Mouse (Mus musculus) lung, adult 10 weeks (tissue): ENCODE measurements around the gene Soat1. TPM values are rescaled to one million over a fixed set of nuclear protein-coding genes. Genes with fewer than 3 reads are reported as not detected.

Experiments used
- polyA plus RNA-seq: library from polyadenylated mRNA; stranded (reverse); fragments of 350-450 nt; fragmentation: Illumina TruSeq; extraction: RNeasy Lipid Tissue Mini Kit (QIAGEN cat#74804); gene quantifications from one replicate; pipeline ENCODE4 v1.2.3, GENCODE M21; 2014; ENCODE audit warnings: low read depth, low replicate concordance; ENCODE audit not compliant: insufficient read depth

Soat1 gene
- polyA plus RNA-seq = 27.9 TPM

GRCm38 (mm10) chr1:156473961-156474503, at the start of gene Soat1:
Gene Soat1, minus strand, starts transcription at chr1:156474331.

GRCm38 (mm10) chr1:156523842-156524241, 49.7 kb upstream of the Soat1 start, which contains the start of gene Gm10031:
Gene Gm10031, plus strand, starts transcription at chr1:156524012.

GRCm38 (mm10) chr1:156420671-156421297, 53.3 kb downstream of the Soat1 start, which contains the start of gene Axdnd1:
Gene Axdnd1, minus strand, starts transcription at chr1:156421159.

Other genes with a start within 250 kb of the Soat1 start
- 0.44 TPM for gene Tdrd5, start 170.7 kb downstream of the Soat1 start, polyA plus RNA-seq
- 0.14 TPM for gene Nphs2, start 163.6 kb downstream of the Soat1 start, polyA plus RNA-seq
- 340 TPM for gene Gm2000, start 108.3 kb downstream of the Soat1 start, polyA plus RNA-seq
- 0.66 TPM for gene Axdnd1, start 53.2 kb downstream of the Soat1 start, polyA plus RNA-seq
- 0.73 TPM for gene Gm10031, start 49.7 kb upstream of the Soat1 start, polyA plus RNA-seq
- gene Abl2, start 84.5 kb upstream of the Soat1 start, polyA plus RNA-seq = 3.2 TPM
- 26.4 TPM for gene Tor3a, start 200.0 kb upstream of the Soat1 start, polyA plus RNA-seq
- 24.2 TPM for gene Fam20b, start 244.8 kb upstream of the Soat1 start, polyA plus RNA-seq